Mouse (Mus musculus) small intestine, adult 2 months (tissue): ENCODE data around the gene Syce1. TPM values are rescaled to one million over a fixed set of nuclear protein-coding genes. Genes with fewer than 3 reads are reported as not detected.

Experiments
- H3K27ac ChIP-seq: fragments of 200-500 bp; 2 replicates; pipeline ENCODE4 v1.5.1; 2012; ENCODE audit warnings: low read depth, low read length, control low read depth, inconsistent platforms; ENCODE audit not compliant: insufficient read depth
- H3K27me3 ChIP-seq: fragments of 200-500 bp; 2 replicates; pipeline ENCODE4 v1.6.1; 2012; ENCODE audit warnings: mild to moderate bottlenecking, moderate library complexity, low read length, inconsistent platforms; ENCODE audit not compliant: control insufficient read depth, insufficient read depth
- H3K36me3 ChIP-seq: fragments of 200-500 bp; 2 replicates; pipeline ENCODE4 v1.6.1; 2012; ENCODE audit warnings: mild to moderate bottlenecking, low read length, control low read depth, inconsistent platforms; ENCODE audit not compliant: control insufficient read depth, insufficient read depth
- H3K4me1 ChIP-seq: fragments of 200-500 bp; 2 replicates; pipeline ENCODE4 v1.6.1; 2012; ENCODE audit warnings: low read length, inconsistent platforms, mixed read lengths; ENCODE audit not compliant: control insufficient read depth, insufficient read depth, insufficient read length
- H3K4me3 ChIP-seq: fragments of 200-500 bp; 2 replicates; pipeline ENCODE4 v1.5.1; 2012; ENCODE audit warnings: low read depth, mild to moderate bottlenecking, control low read depth, inconsistent platforms, low read length, moderate library complexity
- CTCF ChIP-seq: fragments of 200-500 bp; IDR thresholded peaks from 2 replicates; pipeline ENCODE4 v1.5.1; 2012; ENCODE audit warnings: low read depth, mild to moderate bottlenecking, control low read depth, inconsistent platforms, low read length, moderate library complexity, mixed read lengths; ENCODE audit not compliant: insufficient replicate concordance, insufficient read length; ENCODE audit errors: extremely low read depth
- POLR2A ChIP-seq: fragments of 200-500 bp; IDR thresholded peaks from 2 replicates; pipeline ENCODE4 v1.6.1; 2012; ENCODE audit warnings: low read depth, mild to moderate bottlenecking, control low read depth, inconsistent platforms, low read length, moderate library complexity
- WGBS: fragments of 180-500 bp; shearing (Covaris S2); methylation state at CpG from one replicate; pipeline ENCODE4 v1.1.7; 2018; 5-methylcytosine and 5-hydroxymethylcytosine counted together
- polyA plus RNA-seq: library from polyadenylated mRNA; depleted of rRNA; stranded (reverse); fragments of >200 nt; gene quantifications from 2 replicates; pipeline ENCODE4 v1.2.3, GENCODE M21; 2012; rRNA removed

The Syce1 gene
- polyA plus RNA-seq, 1 experiment: not detected

- Histone ChIP-seq H3K4me3 (no peak overlapping the region), H3K36me3 (no peaks in the 10 kb centered on the region), H3K27me3 (no peaks in the 10 kb centered on the region), H3K27ac (no peak overlapping the region), H3K4me1 (no peaks in the 10 kb centered on the region)
- TF ChIP-seq CTCF: no peak
- WGBS: 75% methylated on average over 6 of the region's 6 CpGs
Observed at GRCm38 (mm10) chr7:140748116-140748826, 39.4 kb downstream of the Syce1 start.

- WGBS: 83% methylated on average over 3 of the region's 3 CpGs
- H3K4me1 ChIP-seq: no peaks in the 10 kb centered on the region
- no peaks in the 10 kb centered on the region for H3K27me3 ChIP-seq
- H3K4me3 ChIP-seq: no peak overlapping the region
- H3K36me3 ChIP-seq: no peaks in the 10 kb centered on the region
- no peak for TF ChIP-seq CTCF
- TF ChIP-seq POLR2A: no peak
- H3K27ac ChIP-seq: no peak overlapping the region
Observed at GRCm38 (mm10) chr7:140747402-140747801, 40.2 kb downstream of the Syce1 start.

DNA sequence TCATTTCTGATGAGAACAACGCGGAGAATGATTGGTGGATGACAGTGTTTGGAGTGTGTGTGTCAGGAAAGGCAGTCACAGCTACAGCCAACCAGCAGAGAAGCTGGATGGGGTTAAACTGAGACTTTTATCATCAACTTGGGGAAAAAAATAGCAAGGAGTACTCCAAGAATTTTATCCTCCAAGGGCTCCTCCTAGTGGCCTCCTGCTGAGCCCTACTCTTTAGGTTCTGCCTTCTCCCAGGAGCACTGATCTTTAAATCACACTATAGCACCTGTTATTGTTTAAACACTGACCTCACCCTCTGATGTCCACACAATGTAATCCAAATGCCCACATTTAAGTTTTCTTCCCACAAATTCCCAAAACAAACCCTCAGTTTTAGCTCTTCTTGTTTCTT is 54.5 kb downstream of the Syce1 start:
- no peaks in the 10 kb centered on the region for H3K36me3 ChIP-seq
- H3K27me3 ChIP-seq: no peaks in the 10 kb centered on the region
- no peak for TF ChIP-seq POLR2A
- TF ChIP-seq CTCF: no peak
- 74% methylated on average over 2 of the region's 2 CpGs for WGBS
- no peak overlapping the region for H3K27ac ChIP-seq
- no peaks in the 10 kb centered on the region for H3K4me1 ChIP-seq
- no peak overlapping the region for H3K4me3 ChIP-seq

Other genes starting within 250 kb of the Syce1 start
- not detected in 2 replicates for gene Olfr538, start 220.0 kb downstream of the Syce1 start, polyA plus RNA-seq
- not detected in 2 replicates for gene Olfr46, start 186.6 kb downstream of the Syce1 start, polyA plus RNA-seq
- not detected in 2 replicates for gene Olfr61, start 158.9 kb downstream of the Syce1 start, polyA plus RNA-seq
- gene Olfr53, start 141.4 kb downstream of the Syce1 start, polyA plus RNA-seq: not detected in 2 replicates
- gene Olfr539, start 127.9 kb downstream of the Syce1 start, polyA plus RNA-seq: not detected in 2 replicates
- not detected in 2 replicates for gene Olfr45, start 105.9 kb downstream of the Syce1 start, polyA plus RNA-seq
- gene Olfr541, start 90.6 kb downstream of the Syce1 start, polyA plus RNA-seq: not detected in 2 replicates
- 0.09 and 0.13 TPM in 2 replicates for gene Cyp2e1, start 24.1 kb downstream of the Syce1 start, polyA plus RNA-seq
- not detected in 2 replicates for gene Zfp941, start 34.3 kb upstream of the Syce1 start, polyA plus RNA-seq
- 36.7 and 37.3 TPM in 2 replicates for gene Urah, start 47.2 kb upstream of the Syce1 start, polyA plus RNA-seq
- gene Scgb1c1, start 57.7 kb upstream of the Syce1 start, polyA plus RNA-seq: not detected in 2 replicates
- gene Odf3, start 60.0 kb upstream of the Syce1 start, polyA plus RNA-seq: not detected in 2 replicates
- gene Gm45785, start 68.5 kb upstream of the Syce1 start, polyA plus RNA-seq: not detected in 2 replicates
- 47.5 and 95.5 TPM in 2 replicates for gene Ric8a, start 69.1 kb upstream of the Syce1 start, polyA plus RNA-seq
- gene Bet1l, start 69.7 kb upstream of the Syce1 start, polyA plus RNA-seq: 10.4 and 17.1 TPM in 2 replicates
- 33.5 and 55.7 TPM in 2 replicates for gene Psmd13, start 94.1 kb upstream of the Syce1 start, polyA plus RNA-seq
- gene Sirt3, start 94.5 kb upstream of the Syce1 start, polyA plus RNA-seq: 13.6 and 20.4 TPM in 2 replicates
- 1.1 and 1.2 TPM in 2 replicates for gene Cox8b, start 112.6 kb upstream of the Syce1 start, polyA plus RNA-seq
- gene Nlrp6, start 133.1 kb upstream of the Syce1 start, polyA plus RNA-seq: 45.0 and 110 TPM in 2 replicates
- 10.8 and 15.1 TPM in 2 replicates for gene Pgghg, start 153.5 kb upstream of the Syce1 start, polyA plus RNA-seq
- 0.56 and 0.87 TPM in 2 replicates for gene Ifitm5, start 162.4 kb upstream of the Syce1 start, polyA plus RNA-seq
- 1.1 TPM in 1 of 2 replicates, not detected in the other for gene Gm45717, start 168.1 kb upstream of the Syce1 start, polyA plus RNA-seq
- 263 and 363 TPM in 2 replicates for gene Ifitm2, start 168.1 kb upstream of the Syce1 start, polyA plus RNA-seq
- 107 and 120 TPM in 2 replicates for gene Ifitm1, start 179.4 kb upstream of the Syce1 start, polyA plus RNA-seq
- 101 and 147 TPM in 2 replicates for gene Ifitm3, start 222.9 kb upstream of the Syce1 start, polyA plus RNA-seq
- 2.5 and 3.1 TPM in 2 replicates for gene Ifitm6, start 230.1 kb upstream of the Syce1 start, polyA plus RNA-seq
- not detected in 2 replicates for gene Gm17387, start 241.3 kb upstream of the Syce1 start, polyA plus RNA-seq